In the genomic region with DNA sequence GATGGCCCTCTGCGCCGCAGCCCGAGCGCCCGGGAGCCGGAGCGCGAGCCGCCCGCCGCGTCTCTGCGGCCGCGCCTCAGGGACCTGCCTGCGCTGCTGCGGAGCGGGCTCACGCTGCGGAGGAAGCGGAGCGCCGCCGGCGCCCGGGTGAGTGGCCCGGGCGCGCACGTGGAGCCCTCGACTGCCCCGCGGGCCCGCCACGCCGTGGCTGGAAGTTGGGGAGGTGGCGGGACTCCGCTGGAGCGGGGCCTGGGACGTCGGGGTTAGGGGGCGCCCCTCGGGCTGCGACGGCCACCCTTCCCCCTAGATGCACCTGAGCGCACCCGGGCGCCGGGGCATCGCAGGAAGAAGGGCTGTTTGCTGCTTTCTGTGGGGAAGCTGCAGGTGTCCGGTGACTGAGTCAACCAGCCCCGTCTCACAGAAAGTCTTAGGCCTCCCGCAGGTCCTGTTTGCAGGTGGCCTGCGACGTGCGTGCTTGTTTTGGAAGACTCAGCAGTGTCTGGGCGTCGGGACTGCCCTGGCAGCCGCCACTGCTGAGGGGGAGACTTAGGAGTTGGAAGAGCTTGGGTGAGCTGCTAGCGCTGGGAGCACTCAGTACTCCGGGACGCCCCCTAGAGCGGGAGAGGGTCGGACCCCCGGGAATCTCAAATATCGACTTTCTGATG, we compare ENCODE assay signal across 7 mouse cellular contexts. TPM values are rescaled to one million over a fixed set of nuclear protein-coding genes. Genes with fewer than 3 reads are reported as not detected.
A peak's percentile ranks its signal among the peaks of the same experiment; 100 is the strongest.
DNase-seq lines count a peak whose midpoint lies in the region; ATAC-seq lines count a peak whose summit lies in the region.

No protein-coding gene starts in this region.

- peak overlapping the region; percentile 75 for H3K27ac ChIP-seq in intestine, embryonic 15.5 days
- H3K27ac ChIP-seq in limb, embryonic 12.5 days, result no peak overlapping the region
- no peak overlapping the region for H3K27ac ChIP-seq in midbrain, embryonic 11.5 days (ENCODE audit: low read depth, low read length)

- DNase-seq in ZHBTc4 (ENCODE audit: low read depth, low spot score), result peak; percentile 81
- peak; percentile 8 to 9 for DNase-seq in cerebellum, postnatal 36 days
- peak; percentile 94 for DNase-seq in midbrain, embryonic 11.5 days (ENCODE audit: low spot score, missing footprints)
- DNase-seq in spleen, postnatal 10 days (ENCODE audit: low spot score in 2 of 2), result peak; percentile 27 to 29

- peak; percentile 58 for ATAC-seq in granulocyte monocyte progenitor cell, adult 5-6 weeks (replicated peaks; ENCODE audit: poor library complexity, severe bottlenecking)
- peak; percentile 89 for ATAC-seq in intestine, embryonic 15.5 days
- peak; percentile 46; the same call in 1 of the 2 replicates for ATAC-seq in limb, embryonic 12.5 days (ENCODE audit: insufficient number of reproducible peaks, insufficient read depth, low FRiP score, low TSS enrichment, low read depth)
- peak; percentile 60 for ATAC-seq in midbrain, embryonic 11.5 days (ENCODE audit: low FRiP score)

- no peaks in the 10 kb centered on the region for H3K9me3 ChIP-seq in intestine, embryonic 15.5 days
- no peaks in the 10 kb centered on the region for H3K9me3 ChIP-seq in limb, embryonic 12.5 days
- no peaks in the 10 kb centered on the region for H3K9me3 ChIP-seq in midbrain, embryonic 11.5 days (ENCODE audit: control insufficient read depth, low read length)

- under 1% methylated on average over 54 of the region's 66 CpGs for WGBS in intestine, embryonic 15.5 days
- 1% methylated on average over 65 of the region's 66 CpGs for WGBS in limb, embryonic 12.5 days
- WGBS in midbrain, embryonic 11.5 days, result under 1% methylated on average over 63 of the region's 66 CpGs

- peak overlapping the region; percentile 69 for H3K4me3 ChIP-seq in intestine, embryonic 15.5 days (replicated peaks)
- peak overlapping the region; percentile 70 for H3K4me3 ChIP-seq in limb, embryonic 12.5 days (replicated peaks)
- peak overlapping the region; percentile 62 for H3K4me3 ChIP-seq in midbrain, embryonic 11.5 days (ENCODE audit: low read depth, low read length)

- no peaks in the 10 kb centered on the region for H3K36me3 ChIP-seq in intestine, embryonic 15.5 days
- no peaks in the 10 kb centered on the region for H3K36me3 ChIP-seq in limb, embryonic 12.5 days
- no peaks in the 10 kb centered on the region for H3K36me3 ChIP-seq in midbrain, embryonic 11.5 days (ENCODE audit: control insufficient read depth, insufficient read depth, low read length)

- peak overlapping the region; percentile 94 for H3K4me2 ChIP-seq in intestine, embryonic 15.5 days (replicated peaks)
- peak overlapping the region; percentile 98 for H3K4me2 ChIP-seq in limb, embryonic 12.5 days
- peak overlapping the region; percentile 73 for H3K4me2 ChIP-seq in midbrain, embryonic 11.5 days

- H3K27me3 ChIP-seq in intestine, embryonic 15.5 days (replicated peaks), result peaks cover 15% of the 10 kb centered on the region
- H3K27me3 ChIP-seq in limb, embryonic 12.5 days, result peaks cover 41% of the 10 kb centered on the region
- peaks cover 29% of the 10 kb centered on the region for H3K27me3 ChIP-seq in midbrain, embryonic 11.5 days (ENCODE audit: control insufficient read depth, insufficient read depth, low read length)

- H3K9ac ChIP-seq in intestine, embryonic 15.5 days, result peak overlapping the region; percentile 64
- peak overlapping the region; percentile 70 for H3K9ac ChIP-seq in limb, embryonic 12.5 days (replicated peaks)
- H3K9ac ChIP-seq in midbrain, embryonic 11.5 days (ENCODE audit: low read length), result peak overlapping the region; percentile 53

- H3K4me1 ChIP-seq in intestine, embryonic 15.5 days (replicated peaks), result peaks cover 8% of the 10 kb centered on the region
- H3K4me1 ChIP-seq in limb, embryonic 12.5 days (replicated peaks), result peaks cover 6% of the 10 kb centered on the region
- H3K4me1 ChIP-seq in midbrain, embryonic 11.5 days (ENCODE audit: control insufficient read depth, insufficient read depth, low read length), result peaks cover 5% of the 10 kb centered on the region

RNA-seq across cellular contexts. Expression of gene Rapgef5, which starts 17.9 kb away (rescaled TPM):
- 2.9 and 4.7 TPM in 2 replicates for total RNA-seq in granulocyte monocyte progenitor cell, adult 5-6 weeks (2014; fragmentation: Nextera tagmentation)
- 4.7 and 7.5 TPM in 2 replicates for total RNA-seq in granulocyte monocyte progenitor cell, adult 5-6 weeks (2017)
- polyA plus RNA-seq in intestine, embryonic 15.5 days (2015; fragmentation: Nextera tagmentation; extraction: Ambion mirVana), result 9.8 and 10.2 TPM in 2 replicates
- 7.0 and 8.0 TPM in 2 replicates for polyA plus RNA-seq in limb, embryonic 12.5 days (2016; fragmentation: Nextera tagmentation; extraction: Ambion mirVana)
- polyA plus RNA-seq in midbrain, embryonic 11.5 days (2014; fragmentation: Nextera tagmentation; extraction: Ambion mirVana), result 10.4 and 12.0 TPM in 2 replicates

Comparison
In these comparisons a context has a peak if more than half of its experiments do, and no peak if none do; other contexts are left out.
1. DNase-seq: peak in every context shown above with its lines; median percentile 94 in midbrain, embryonic 11.5 days; 81 in ZHBTc4; 28 in spleen, postnatal 10 days; 8 in cerebellum, postnatal 36 days.